Mouse (Mus musculus): ENCODE results near the gene Krtdap. TPM values are rescaled to one million over a fixed set of nuclear protein-coding genes. Genes with fewer than 3 reads are reported as not detected.

Gene Krtdap
- not detected for polyA plus RNA-seq (2014; fragmentation: Illumina TruSeq; extraction: RNeasy Lipid Tissue Mini Kit (QIAGEN cat#74804); ENCODE audit: low read depth, low replicate concordance)

GRCm38 (mm10) chr7:30787377-30788022, at the start of gene Krtdap:
TSS of gene Krtdap (plus strand) at chr7:30787896.

GRCm38 (mm10) chr7:30743617-30744016, 44.1 kb upstream of the Krtdap start, which contains the start of gene Gapdhs:
TSS of gene Gapdhs (minus strand) at chr7:30743681.

GRCm38 (mm10) chr7:30751086-30751669, 36.5 kb upstream of the Krtdap start, which contains the start of gene Sbsn:
TSS of gene Sbsn (plus strand) at chr7:30751471.

GRCm38 (mm10) chr7:30763456-30763855, 24.2 kb upstream of the Krtdap start, which contains the start of gene Dmkn:
TSS of gene Dmkn (plus strand) at chr7:30763756.

GRCm38 (mm10) chr7:30823675-30824074, 36.0 kb downstream of the Krtdap start, which contains the start of gene Ffar2:
TSS of gene Ffar2 (minus strand) at chr7:30823775.

Other genes starting within 250 kb of the Krtdap start
- 13.0 TPM for gene Hspb6, start 235.7 kb upstream of the Krtdap start, polyA plus RNA-seq (2014; fragmentation: Illumina TruSeq; extraction: RNeasy Lipid Tissue Mini Kit (QIAGEN cat#74804); ENCODE audit: low read depth, low replicate concordance)
- gene Proser3, start 235.6 kb upstream of the Krtdap start, polyA plus RNA-seq (2014; fragmentation: Illumina TruSeq; extraction: RNeasy Lipid Tissue Mini Kit (QIAGEN cat#74804); ENCODE audit: low read depth, low replicate concordance), result 0.34 TPM
- 5.1 TPM for gene Lin37, start 228.1 kb upstream of the Krtdap start, polyA plus RNA-seq (2014; fragmentation: Illumina TruSeq; extraction: RNeasy Lipid Tissue Mini Kit (QIAGEN cat#74804); ENCODE audit: low read depth, low replicate concordance)
- 14.8 TPM for gene U2af1l4, start 224.6 kb upstream of the Krtdap start, polyA plus RNA-seq (2014; fragmentation: Illumina TruSeq; extraction: RNeasy Lipid Tissue Mini Kit (QIAGEN cat#74804); ENCODE audit: low read depth, low replicate concordance)
- 1.6 TPM for gene Gm49396, start 224.6 kb upstream of the Krtdap start, polyA plus RNA-seq (2014; fragmentation: Illumina TruSeq; extraction: RNeasy Lipid Tissue Mini Kit (QIAGEN cat#74804); ENCODE audit: low read depth, low replicate concordance)
- gene Psenen, start 224.3 kb upstream of the Krtdap start, polyA plus RNA-seq (2014; fragmentation: Illumina TruSeq; extraction: RNeasy Lipid Tissue Mini Kit (QIAGEN cat#74804); ENCODE audit: low read depth, low replicate concordance), result 23.8 TPM
- not detected for gene Igflr1, start 222.5 kb upstream of the Krtdap start, polyA plus RNA-seq (2014; fragmentation: Illumina TruSeq; extraction: RNeasy Lipid Tissue Mini Kit (QIAGEN cat#74804); ENCODE audit: low read depth, low replicate concordance)
- 2.6 TPM for gene Kmt2b, start 199.2 kb upstream of the Krtdap start, polyA plus RNA-seq (2014; fragmentation: Illumina TruSeq; extraction: RNeasy Lipid Tissue Mini Kit (QIAGEN cat#74804); ENCODE audit: low read depth, low replicate concordance)
- not detected for gene Zbtb32, start 189.0 kb upstream of the Krtdap start, polyA plus RNA-seq (2014; fragmentation: Illumina TruSeq; extraction: RNeasy Lipid Tissue Mini Kit (QIAGEN cat#74804); ENCODE audit: low read depth, low replicate concordance)
- not detected for gene Upk1a, start 175.0 kb upstream of the Krtdap start, polyA plus RNA-seq (2014; fragmentation: Illumina TruSeq; extraction: RNeasy Lipid Tissue Mini Kit (QIAGEN cat#74804); ENCODE audit: low read depth, low replicate concordance)
- gene Cox6b1, start 161.7 kb upstream of the Krtdap start, polyA plus RNA-seq (2014; fragmentation: Illumina TruSeq; extraction: RNeasy Lipid Tissue Mini Kit (QIAGEN cat#74804); ENCODE audit: low read depth, low replicate concordance), result 967 TPM
- not detected for gene Etv2, start 152.0 kb upstream of the Krtdap start, polyA plus RNA-seq (2014; fragmentation: Illumina TruSeq; extraction: RNeasy Lipid Tissue Mini Kit (QIAGEN cat#74804); ENCODE audit: low read depth, low replicate concordance)
- gene Rbm42, start 137.6 kb upstream of the Krtdap start, polyA plus RNA-seq (2014; fragmentation: Illumina TruSeq; extraction: RNeasy Lipid Tissue Mini Kit (QIAGEN cat#74804); ENCODE audit: low read depth, low replicate concordance), result 0.50 TPM
- gene Haus5, start 122.9 kb upstream of the Krtdap start, polyA plus RNA-seq (2014; fragmentation: Illumina TruSeq; extraction: RNeasy Lipid Tissue Mini Kit (QIAGEN cat#74804); ENCODE audit: low read depth, low replicate concordance), result 0.93 TPM
- not detected for gene Pmis2, start 116.3 kb upstream of the Krtdap start, polyA plus RNA-seq (2014; fragmentation: Illumina TruSeq; extraction: RNeasy Lipid Tissue Mini Kit (QIAGEN cat#74804); ENCODE audit: low read depth, low replicate concordance)
- not detected for gene 2200002J24Rik, start 89.0 kb upstream of the Krtdap start, polyA plus RNA-seq (2014; fragmentation: Illumina TruSeq; extraction: RNeasy Lipid Tissue Mini Kit (QIAGEN cat#74804); ENCODE audit: low read depth, low replicate concordance)
- 0.21 TPM for gene Atp4a, start 75.7 kb upstream of the Krtdap start, polyA plus RNA-seq (2014; fragmentation: Illumina TruSeq; extraction: RNeasy Lipid Tissue Mini Kit (QIAGEN cat#74804); ENCODE audit: low read depth, low replicate concordance)
- gene Tmem147, start 58.4 kb upstream of the Krtdap start, polyA plus RNA-seq (2014; fragmentation: Illumina TruSeq; extraction: RNeasy Lipid Tissue Mini Kit (QIAGEN cat#74804); ENCODE audit: low read depth, low replicate concordance), result 28.3 TPM
- gene Gapdhs, start 44.2 kb upstream of the Krtdap start, polyA plus RNA-seq (2014; fragmentation: Illumina TruSeq; extraction: RNeasy Lipid Tissue Mini Kit (QIAGEN cat#74804); ENCODE audit: low read depth, low replicate concordance), result not detected
- not detected for gene Sbsn, start 36.4 kb upstream of the Krtdap start, polyA plus RNA-seq (2014; fragmentation: Illumina TruSeq; extraction: RNeasy Lipid Tissue Mini Kit (QIAGEN cat#74804); ENCODE audit: low read depth, low replicate concordance)
- not detected for gene Dmkn, start 24.1 kb upstream of the Krtdap start, polyA plus RNA-seq (2014; fragmentation: Illumina TruSeq; extraction: RNeasy Lipid Tissue Mini Kit (QIAGEN cat#74804); ENCODE audit: low read depth, low replicate concordance)
- not detected for gene Ffar2, start 35.9 kb downstream of the Krtdap start, polyA plus RNA-seq (2014; fragmentation: Illumina TruSeq; extraction: RNeasy Lipid Tissue Mini Kit (QIAGEN cat#74804); ENCODE audit: low read depth, low replicate concordance)
- not detected for gene Ffar3, start 68.3 kb downstream of the Krtdap start, polyA plus RNA-seq (2014; fragmentation: Illumina TruSeq; extraction: RNeasy Lipid Tissue Mini Kit (QIAGEN cat#74804); ENCODE audit: low read depth, low replicate concordance)
- not detected for gene Ffar1, start 73.7 kb downstream of the Krtdap start, polyA plus RNA-seq (2014; fragmentation: Illumina TruSeq; extraction: RNeasy Lipid Tissue Mini Kit (QIAGEN cat#74804); ENCODE audit: low read depth, low replicate concordance)
- gene Cd22, start 92.4 kb downstream of the Krtdap start, polyA plus RNA-seq (2014; fragmentation: Illumina TruSeq; extraction: RNeasy Lipid Tissue Mini Kit (QIAGEN cat#74804); ENCODE audit: low read depth, low replicate concordance), result 0.79 TPM
- gene Mag, start 127.0 kb downstream of the Krtdap start, polyA plus RNA-seq (2014; fragmentation: Illumina TruSeq; extraction: RNeasy Lipid Tissue Mini Kit (QIAGEN cat#74804); ENCODE audit: low read depth, low replicate concordance), result not detected
- 1,441 TPM for gene Hamp2, start 136.8 kb downstream of the Krtdap start, polyA plus RNA-seq (2014; fragmentation: Illumina TruSeq; extraction: RNeasy Lipid Tissue Mini Kit (QIAGEN cat#74804); ENCODE audit: low read depth, low replicate concordance)
- gene Hamp, start 156.1 kb downstream of the Krtdap start, polyA plus RNA-seq (2014; fragmentation: Illumina TruSeq; extraction: RNeasy Lipid Tissue Mini Kit (QIAGEN cat#74804); ENCODE audit: low read depth, low replicate concordance), result 2,943 TPM
- gene Usf2, start 168.9 kb downstream of the Krtdap start, polyA plus RNA-seq (2014; fragmentation: Illumina TruSeq; extraction: RNeasy Lipid Tissue Mini Kit (QIAGEN cat#74804); ENCODE audit: low read depth, low replicate concordance), result 49.2 TPM
- gene Lsr, start 185.6 kb downstream of the Krtdap start, polyA plus RNA-seq (2014; fragmentation: Illumina TruSeq; extraction: RNeasy Lipid Tissue Mini Kit (QIAGEN cat#74804); ENCODE audit: low read depth, low replicate concordance), result 12.5 TPM
- 2.4 TPM for gene Fam187b, start 185.9 kb downstream of the Krtdap start, polyA plus RNA-seq (2014; fragmentation: Illumina TruSeq; extraction: RNeasy Lipid Tissue Mini Kit (QIAGEN cat#74804); ENCODE audit: low read depth, low replicate concordance)

Measured in liver, adult 10 weeks (tissue).